Mouse (Mus musculus) MEL-GATA-1-ER (cell line): ENCODE results near the gene Ntrk1.
"Not testable (repeated sequence)": the region's sequence is repeated elsewhere in the genome, so short reads cannot be mapped to it uniquely, and the experiment has no call there.

Experiments used
- DNase-seq: peaks from one replicate; pipeline ENCODE4 v3.0.0-alpha.2; 2012; ENCODE audit warnings: low read depth; ENCODE audit errors: extremely low read depth

The Ntrk1 gene

DNA sequence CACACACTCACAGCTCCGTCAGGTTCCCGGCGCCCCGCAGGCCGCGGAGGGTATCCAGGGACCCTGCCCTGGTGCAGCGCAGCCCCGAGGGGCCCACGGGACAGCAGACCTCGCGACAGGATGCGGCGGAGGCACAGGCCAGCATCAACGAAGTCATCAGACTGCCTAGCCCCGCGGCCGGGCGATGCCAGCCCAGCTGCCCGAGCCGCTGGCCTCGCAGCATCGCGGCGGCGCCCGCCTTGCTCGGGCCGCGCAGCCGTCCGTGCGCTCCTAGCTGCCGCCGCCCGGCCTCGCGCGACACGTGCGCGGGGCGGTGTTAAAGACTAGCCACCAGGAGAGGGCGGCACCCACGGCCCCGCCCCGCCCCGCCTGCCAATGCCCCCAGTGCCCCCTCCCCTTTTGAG is at the start of gene Ntrk1:
Gene Ntrk1 (minus strand): TSS at position 241 of the 404 bp plus-strand sequence.
- no peak for DNase-seq

DNA sequence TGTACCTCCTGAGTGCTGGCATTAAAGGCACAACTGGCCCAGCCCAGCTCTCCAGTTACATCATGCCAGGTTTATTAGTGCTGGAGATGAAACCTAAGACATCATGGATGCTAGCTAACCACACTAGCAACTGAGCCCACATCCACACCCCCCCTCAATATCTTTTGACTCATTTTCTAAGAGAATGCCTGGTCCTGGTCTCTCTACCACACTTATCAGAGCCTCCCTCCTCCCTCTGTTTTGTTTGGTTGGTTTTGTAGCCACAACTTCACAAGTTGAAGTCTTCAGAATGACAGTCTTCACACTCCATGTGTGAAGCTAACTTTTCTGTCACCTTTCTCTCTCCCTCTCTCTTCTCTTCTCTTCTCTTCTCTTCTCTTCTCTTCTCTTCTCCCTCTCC is 45.9 kb upstream of the Ntrk1 start:
- DNase-seq, result no peak

DNA sequence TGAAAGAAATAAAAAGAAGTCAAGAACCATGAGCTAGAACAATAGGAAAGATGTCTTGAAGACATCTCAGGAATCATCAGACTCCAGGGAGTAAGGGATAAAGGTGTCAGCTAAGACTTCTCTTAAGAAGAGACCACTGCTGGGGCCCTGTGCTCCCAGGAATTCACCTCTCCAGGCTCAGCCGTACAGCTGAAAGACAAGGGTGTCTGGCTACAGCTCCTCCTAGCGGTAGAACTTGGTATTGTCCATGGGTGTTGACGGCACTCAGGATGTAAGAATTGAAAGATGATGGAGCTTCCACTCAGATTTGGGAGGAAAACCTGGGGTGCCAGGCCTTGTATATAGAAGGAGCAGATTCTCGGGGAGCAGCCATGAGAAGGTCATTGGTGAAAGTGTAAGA is 43.7 kb upstream of the Ntrk1 start:
- peak; percentile 45 for DNase-seq

DNA sequence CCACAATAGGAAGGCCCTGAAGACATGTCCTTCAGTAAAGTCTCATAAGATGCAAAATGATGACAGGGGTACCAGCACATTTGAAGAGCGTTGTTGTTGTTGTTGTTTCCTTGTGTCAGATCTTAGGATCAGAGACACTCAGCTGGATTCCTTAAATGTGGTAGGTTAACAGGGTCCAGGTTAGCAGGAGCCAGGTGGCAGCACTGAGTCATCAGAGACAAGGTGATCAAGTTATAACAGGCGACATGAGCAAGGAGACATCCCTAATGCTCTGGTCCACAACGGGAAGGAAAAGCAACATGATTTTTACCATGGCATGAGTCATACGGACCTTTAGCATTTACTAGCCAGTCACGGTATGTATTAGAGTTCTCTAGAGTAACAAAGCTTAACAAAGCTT is 38.5 kb upstream of the Ntrk1 start:
- DNase-seq, result no peak

DNA sequence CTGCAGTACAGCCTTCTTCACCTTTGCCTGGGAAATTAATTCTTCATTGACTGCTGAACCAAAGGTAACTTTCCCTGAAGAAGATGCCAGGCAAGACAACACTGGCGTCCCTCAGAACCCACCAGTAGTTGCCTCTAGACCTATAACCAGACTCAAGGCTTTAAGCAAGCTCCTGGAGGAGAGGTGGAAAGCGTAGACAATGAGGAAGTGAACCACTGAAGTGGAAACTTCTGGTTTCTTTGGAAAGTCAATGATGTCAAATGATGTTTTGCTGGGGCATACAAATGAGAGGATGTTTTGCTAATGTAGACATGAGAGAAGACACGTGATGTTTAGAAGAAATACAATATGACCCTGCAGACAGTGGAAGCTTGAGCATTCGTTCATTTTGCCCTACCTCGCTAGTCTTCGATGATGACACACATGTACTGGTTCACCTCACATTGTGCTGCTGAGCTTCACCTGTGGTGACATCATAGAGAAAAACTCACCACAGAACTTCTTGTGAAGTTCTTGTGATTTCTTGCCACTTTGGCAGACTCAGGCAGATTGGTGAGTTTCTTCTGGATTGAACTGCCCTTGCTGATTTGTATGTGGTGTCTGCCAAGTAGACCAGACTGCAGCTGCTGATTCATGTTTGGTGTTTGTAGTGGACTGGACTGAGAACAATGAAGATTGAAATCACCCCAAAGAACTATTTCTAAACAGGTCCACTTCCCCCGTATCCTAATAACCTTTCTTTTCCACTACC is 37.3 kb upstream of the Ntrk1 start:
- no peak for DNase-seq

DNA sequence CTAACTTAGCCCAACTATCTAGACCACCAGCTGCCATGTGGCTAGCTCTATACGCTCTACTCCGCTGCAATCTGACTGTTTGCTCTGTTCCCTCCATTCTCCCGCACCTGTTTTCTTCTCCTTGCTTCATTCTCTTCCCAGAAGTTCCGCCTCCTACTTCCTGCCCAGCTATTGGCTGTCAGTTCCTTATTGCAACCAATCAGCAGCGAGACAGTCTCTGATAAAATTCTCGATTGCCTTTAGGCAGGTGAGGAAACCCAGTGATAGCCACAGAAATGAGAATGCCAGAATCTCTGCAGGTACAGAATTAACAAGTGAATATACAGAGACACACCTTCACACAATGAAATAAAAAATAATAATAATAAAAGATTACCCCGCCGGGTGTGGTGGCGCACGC is 34.1 kb upstream of the Ntrk1 start:
- peak; percentile 49 for DNase-seq

DNA sequence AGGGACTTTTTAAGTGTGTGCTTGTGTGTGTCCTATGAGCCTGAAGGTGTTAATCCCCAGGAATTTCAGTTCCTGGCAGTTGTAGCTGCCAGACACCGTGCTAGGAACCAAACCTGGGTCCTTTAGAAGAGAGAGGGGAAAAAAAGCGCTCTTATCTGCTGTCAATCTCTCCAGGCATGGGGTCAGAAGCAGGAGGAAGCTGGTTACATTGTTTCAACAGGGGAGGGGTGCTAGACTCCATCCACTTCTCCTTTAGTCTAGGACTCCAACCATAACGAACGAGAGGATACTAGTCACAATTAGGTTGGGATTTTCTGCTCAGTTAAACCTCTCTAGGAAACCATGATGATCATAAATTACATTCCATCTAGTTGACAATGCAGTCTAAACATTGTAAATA is 33.5 kb upstream of the Ntrk1 start:
- DNase-seq, result peak; percentile 27

DNA sequence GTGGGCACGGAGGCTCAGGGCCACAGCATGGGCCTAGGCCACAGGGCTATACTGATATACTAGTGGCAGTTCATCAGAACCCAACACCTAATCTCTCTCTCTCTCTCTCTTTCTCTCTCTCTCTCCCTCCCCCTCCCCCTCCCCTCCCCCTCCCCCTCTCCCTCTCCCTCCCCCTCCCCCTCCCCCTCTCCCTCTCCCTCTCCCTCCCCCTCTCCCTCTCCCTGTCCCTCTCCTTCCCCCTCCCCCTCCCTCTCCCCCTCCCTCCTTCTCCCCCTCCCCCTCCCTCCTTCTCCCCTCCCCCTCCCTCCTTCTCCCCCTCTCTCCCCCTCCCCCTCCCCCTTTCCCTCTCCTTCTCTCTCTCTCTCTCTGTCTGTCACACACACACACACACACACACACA is 29.2 kb upstream of the Ntrk1 start, which contains the start of gene Pear1:
Gene Pear1 (minus strand): TSS at position 101 of the 400 bp plus-strand sequence.
- DNase-seq, result not testable (repeated sequence)

DNA sequence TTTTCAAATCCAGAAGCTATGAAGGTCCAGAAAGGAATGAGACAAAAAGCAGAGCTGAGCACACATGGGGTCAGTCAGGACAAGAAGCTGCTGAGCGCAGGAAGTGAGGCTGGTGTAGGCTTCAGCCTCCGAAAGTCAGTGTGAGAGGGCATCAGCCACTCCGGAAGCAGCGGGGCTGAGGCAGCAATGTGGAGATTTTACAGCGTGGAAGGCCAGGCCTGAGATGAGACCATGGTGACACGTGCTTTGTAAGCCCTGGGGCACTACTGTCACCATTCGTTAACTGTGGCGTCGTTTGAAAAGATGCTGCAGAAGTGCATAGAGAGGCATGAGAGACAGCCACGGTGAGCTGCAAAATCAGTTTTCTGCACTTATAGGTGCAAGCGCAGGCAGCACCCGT is 23.3 kb upstream of the Ntrk1 start:
- DNase-seq, result no peak

DNA sequence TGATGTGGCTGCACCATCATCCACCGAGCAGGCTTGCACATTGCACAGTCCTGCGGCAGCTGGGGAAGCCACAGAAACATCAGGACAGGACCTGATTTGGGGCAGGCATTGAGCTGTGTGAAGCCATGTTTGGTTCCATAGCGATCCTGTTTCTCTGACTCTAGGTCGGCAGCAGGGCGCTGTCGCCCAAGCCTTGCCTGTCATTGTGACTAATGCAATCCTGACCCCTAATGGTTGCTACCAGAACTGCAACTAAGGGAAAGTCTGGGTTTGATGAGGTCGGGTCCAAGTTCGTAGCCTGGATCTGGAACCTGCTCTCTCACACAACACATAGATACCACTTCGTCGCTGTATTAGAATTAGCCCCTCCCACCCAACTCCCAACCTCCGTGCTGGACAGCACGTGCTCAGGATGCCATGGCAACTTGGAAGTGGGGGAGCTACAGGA is 21.7 kb upstream of the Ntrk1 start:
- DNase-seq, result peak; percentile 82

DNA sequence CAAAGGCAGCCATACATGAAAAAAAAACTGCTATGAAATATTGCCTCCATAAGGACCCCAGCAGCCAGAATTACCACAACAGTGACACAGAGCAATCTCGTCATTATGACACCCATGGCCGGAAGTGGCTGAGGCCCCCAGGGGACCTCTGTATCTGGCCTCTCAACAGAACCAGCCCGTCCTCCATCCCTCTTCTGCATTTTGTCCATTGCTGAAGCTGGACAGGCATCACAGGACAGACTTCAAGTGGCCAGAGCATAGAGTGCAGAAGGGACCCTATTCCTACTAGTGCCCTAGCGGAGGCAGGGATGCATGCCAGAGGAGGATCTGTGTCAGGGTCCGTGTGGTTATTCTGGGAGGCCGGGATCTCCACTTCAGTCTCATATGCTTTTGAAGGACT is 21.2 kb upstream of the Ntrk1 start:
- no peak for DNase-seq

DNA sequence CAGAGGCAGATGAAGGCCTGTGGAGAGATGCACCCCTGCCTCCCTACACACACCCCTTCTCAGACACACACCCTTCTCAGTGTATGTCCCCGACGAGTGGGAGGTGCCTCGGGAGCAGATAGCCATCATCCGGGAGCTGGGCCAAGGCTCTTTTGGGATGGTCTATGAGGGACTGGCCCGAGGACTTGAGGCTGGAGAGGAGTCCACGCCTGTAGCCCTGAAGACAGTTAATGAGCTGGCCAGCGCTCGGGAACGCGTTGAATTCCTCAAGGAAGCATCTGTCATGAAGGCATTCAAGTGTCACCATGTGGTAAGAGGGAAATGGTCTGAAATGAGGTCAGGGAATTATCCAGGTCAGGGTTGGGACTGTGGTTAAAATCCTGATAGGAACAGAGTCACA is 17.9 kb upstream of the Ntrk1 start:
- no peak for DNase-seq

DNA sequence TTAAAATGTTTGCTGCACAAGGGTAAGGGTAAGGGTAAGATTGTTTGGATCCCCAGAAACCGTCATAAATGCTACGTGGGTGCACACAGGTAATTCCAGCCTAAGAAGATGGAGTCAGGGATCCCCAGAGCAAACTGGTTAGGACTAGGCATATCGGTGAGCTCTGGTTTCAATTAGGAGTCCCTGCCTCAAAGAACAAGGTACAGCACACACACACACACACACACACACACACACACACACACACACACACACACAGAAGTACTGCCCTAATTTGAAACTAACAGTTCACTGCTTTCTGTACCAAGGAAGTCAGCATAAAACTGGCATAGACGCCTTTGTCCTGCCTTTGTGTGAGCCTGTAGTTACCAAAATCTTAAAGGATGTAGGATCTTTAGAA is 17.5 kb upstream of the Ntrk1 start:
- DNase-seq, result no peak

DNA sequence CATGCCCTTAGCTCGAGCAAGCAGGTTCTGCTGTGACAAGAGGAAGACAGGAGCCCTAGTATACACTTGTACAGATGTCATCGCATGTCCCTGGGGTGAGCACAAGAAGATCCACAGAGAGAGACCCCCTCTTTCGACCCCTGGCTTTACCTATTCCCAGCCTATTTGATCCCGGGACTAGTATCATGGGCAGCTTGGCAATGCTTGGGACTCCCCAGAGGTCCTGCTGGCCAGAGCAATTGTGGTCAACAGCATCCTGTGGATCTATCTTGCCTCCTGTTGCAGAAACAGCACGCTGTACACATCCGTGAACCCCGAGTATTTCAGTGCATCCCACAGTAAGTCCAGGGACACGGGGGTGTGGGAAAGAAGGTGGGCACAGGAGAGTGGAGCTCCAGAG is 16.3 kb upstream of the Ntrk1 start:
- no peak for DNase-seq

DNA sequence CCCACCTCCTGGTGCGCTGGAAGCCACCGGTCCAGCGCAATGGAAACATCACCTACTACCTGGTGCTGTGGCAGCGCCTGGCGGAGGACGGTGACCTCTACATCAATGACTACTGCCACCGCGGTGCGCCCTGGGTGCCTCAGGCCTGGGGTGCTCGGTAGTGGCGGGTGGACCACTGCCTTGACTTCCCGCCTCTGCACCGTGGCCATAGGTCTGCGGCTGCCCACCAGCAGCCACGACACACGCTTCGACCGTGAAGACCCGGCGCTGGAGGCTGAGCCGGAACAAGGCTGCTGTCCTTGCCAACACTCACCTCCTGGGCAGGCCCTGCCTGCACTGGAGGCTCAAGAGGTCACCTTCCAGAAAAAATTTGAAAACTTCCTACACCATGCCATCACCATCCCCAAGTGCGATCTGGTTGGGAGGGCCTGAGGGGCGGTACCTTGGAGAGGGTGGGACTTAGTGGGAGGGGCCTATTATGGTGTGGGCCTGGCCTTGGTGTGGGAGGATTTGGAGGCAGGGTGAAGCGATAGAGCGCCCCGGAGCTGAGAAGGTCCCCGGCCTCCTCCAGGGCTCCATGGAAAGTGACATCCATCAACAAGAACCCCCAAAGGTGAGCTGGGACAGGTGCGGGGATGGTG is 14.5 kb upstream of the Ntrk1 start:
- DNase-seq, result no peak

DNA sequence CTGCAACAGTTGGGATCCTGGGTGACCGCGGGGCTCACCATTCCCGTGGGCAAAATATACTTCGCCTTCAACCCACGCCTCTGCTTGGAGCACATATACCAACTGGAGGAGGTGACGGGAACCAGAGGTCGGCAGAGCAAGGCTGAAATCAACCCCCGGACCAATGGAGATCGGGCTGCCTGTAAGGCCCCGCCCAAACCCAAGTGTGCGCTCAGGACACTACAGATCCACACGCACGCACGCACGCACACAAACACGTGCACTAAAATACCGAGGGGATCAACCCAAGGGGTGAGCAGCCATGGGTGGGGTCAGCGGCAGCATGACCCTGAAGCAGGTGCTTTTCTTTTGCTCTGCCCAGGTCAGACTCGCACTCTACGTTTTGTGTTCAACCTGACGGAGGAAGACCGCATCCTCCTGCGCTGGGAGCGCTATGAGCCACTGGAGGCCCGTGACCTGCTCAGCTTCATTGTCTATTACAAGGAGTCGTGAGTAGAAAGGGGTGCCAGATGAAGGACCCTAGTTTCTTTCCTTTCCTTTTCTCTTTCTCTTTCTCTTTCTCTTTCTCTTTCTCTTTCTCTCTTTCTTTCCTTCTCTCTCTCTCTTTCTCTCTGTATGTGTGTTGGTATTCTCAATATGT is 9.2 kb upstream of the Ntrk1 start:
- DNase-seq, result peak; percentile 65

DNA sequence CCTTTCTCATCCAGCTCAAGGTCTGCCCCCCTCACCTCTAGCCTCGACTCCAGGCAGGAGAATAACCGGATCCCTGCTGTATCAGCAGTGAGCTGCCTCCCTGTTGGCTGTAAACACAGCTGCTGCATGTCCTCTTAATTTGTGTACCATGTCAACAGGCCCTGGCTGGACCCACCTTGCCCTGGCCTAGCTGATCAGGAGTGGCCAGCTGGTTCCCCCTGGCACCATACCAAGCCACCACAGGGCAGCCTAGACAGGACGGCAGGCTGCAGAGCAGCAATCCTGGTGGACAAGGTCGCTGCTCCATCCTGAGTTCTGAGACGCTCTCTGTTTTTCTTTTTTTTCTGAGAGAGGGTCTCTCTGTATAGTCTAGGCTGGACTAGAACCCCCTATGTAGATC is 6.7 kb upstream of the Ntrk1 start:
- DNase-seq, result no peak

DNA sequence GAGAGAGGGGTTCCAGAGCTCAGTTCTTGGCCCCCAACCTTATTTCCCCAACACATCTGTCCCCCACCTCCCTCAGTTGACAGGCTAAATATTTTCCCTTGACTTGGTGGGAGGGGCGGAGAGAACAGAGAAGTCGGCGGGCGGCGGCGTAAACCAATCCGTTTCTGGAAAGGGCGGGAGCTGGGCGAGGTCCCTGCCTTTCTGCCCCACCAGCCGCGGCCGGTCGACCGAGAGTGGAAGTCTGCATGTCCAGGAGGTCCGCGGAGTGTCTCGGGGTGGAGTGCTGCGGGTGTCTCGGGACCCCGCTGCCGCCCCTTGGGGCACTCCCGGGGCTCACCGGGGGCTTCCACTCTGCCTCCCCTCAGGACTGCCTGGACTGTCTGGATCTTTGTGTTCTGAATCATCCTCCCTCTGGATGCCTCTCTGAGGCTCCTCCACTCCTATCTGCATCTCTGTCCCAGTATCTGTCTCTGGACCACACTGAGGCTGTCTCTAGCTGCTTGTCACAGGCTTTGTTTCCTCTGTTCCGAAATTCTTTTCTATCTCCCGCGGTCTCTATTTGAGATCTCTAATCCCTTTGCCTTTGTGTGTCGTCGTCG is 1.9 kb upstream of the Ntrk1 start, which contains the start of gene Insrr:
Gene Insrr (plus strand): TSS at position 216 of the 599 bp plus-strand sequence.
- no peak for DNase-seq

DNA sequence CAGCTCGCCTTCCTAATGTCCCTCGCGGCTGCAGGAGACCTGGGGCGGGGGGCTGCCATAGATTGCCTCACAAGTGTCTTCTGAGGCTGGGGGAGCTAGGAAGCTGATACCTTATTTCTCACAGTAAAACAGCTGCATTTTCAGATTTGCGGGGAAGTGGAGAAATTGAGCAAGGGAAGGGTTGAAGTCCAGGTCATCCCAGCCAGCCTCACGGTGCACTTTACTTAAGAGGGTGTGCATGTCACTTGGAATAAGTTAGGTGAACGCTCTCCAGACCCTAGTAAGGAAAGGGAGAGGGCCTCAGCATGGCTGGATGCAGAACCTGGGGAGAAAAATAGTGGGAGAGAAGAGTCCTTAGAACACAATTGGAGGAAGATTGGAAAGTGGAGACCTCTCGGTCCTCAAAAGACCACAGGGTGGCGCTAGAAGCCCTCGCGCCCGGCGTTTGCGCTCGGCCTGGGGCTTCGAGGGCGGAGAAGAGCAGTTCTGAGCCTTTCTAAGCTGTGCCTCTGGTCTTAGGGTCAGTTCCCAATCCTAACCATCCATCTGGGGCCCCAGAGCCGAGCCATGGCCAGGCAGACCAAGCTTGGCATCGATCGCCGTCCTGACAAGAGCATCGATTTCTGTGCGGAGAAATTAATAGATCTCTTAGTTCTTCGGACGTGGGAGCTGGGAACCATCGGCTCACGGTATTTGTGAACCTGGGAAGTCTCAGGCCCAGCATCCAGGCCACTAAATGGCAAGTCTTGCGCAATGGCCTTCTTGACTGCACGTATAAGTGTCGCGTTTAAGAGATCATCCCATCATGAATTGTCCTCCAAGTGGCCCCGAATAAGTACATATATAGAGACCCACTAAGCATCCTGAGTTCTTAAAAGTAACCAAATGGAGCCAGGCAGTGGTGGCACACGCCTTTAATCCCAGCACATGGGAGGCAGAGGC is 645 bp upstream of the Ntrk1 start:
- DNase-seq, result peak; percentile 25

DNA sequence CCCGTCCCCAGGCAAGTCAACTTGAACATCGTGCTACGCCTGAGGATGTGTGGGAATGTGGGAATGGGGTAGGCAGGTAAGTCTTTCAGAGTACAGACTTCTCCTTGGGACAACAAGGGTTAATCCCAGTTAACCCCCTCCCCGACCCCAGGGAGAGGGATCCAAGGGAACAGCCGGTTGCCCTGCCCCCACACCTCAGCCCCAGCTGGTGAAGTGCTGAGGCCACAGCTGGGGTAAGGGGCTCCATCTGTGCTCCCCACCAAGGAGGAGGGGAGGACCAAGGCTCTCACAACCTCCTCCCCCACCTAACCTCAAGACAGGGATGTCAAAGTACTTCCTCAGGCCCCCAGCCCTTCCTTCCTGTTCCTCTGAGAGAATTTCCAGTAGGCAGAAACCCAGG is 5.2 kb downstream of the Ntrk1 start:
- no peak for DNase-seq

DNA sequence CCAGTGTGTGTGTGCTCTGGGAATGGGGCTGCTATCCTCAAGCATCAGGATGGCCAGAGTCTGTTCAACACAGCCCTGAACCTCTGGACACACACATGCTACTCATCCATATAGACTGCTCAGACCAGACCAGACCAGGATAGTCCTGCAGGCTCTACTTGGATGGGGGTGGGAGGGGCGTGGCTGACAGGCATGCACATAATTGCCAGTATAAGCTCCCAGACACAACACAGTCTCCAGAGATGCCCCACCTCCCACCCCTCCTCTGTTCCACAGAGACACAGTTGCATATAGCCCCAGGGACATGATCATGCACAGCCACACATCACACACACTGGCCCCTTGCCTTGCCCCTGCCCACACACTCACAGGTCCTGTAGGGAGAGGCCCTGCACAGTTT is 5.7 kb downstream of the Ntrk1 start:
- no peak for DNase-seq
